Mouse (Mus musculus): ENCODE measurements around the gene Gm20388.

DNA sequence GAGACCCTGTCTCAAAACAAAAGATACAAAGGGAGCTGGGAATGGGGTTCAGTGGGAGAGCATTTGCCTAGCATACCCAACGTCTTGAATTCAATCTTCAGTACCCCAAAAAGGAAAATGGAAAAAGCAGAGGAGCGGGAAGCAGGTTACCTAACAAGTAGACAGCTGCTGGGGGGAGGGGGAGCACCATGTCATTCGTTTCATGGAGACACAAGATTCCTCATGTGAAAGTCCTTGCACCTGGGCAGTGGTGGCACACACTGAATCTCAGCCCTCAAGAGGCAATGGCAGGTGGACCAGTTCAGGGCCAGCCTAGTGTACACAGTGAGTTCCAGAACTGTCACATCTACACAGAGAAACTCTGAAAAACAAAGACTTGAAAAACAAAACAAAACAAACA is 3946.7 kb downstream of the Gm20388 start:
- TF ChIP-seq CTCF (IDR thresholded peaks at IDR 0.05; ENCODE audit: low read depth, low read length), result no peak
- TF ChIP-seq GATA1 (IDR thresholded peaks at IDR 0.05; ENCODE audit: borderline replicate concordance, low read length), result no peak
- TF ChIP-seq TAL1 (conservative IDR thresholded peaks at IDR 0.05; ENCODE audit: low read depth, low read length), result no peak

All from G1E (cell line).